Mouse (Mus musculus): ENCODE results near the gene Crhr2. TPM values are rescaled to one million over a fixed set of nuclear protein-coding genes. Genes with fewer than 3 reads are reported as not detected.
A peak's percentile ranks its signal among the peaks of the same experiment; 100 is the strongest.

Gene Crhr2
- polyA plus RNA-seq (2014; fragmentation: Nextera tagmentation; extraction: Ambion mirVana), result not detected in 2 replicates

DNA sequence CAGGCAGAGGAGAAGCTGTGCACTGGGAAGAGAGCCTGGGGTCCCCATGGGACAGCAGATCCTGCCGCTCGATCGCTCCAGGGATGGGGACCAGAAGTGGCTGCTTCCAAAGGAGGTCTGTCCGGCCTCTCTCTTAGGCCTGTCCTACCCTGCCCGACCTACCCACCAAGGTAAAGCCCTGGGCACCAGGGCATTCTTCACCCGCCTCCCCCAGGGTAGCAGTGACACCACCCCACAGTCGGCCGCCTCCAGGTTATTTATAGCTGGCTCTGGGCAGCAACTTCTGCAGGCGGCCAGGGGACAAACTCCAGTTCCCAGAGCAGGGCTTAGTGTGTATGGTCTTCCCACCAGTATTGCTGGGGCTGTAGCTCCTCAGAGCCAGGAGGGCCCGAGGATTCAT is at the start of gene Crhr2:
Crhr2 (minus strand) TSS at position 223 of the 400 bp plus-strand sequence.
- Histone ChIP-seq H3K4me1 (ENCODE audit: control insufficient read depth, insufficient read depth, low read length) (no peaks in the 10 kb centered on the region), H3K4me3 (ENCODE audit: low read depth, low read length) (no peak within 1 kb of the TSS), H3K9ac (ENCODE audit: low read length) (no peak within 1 kb of the TSS), H3K27ac (replicated peaks; ENCODE audit: low read depth, low read length) (no peak within 1 kb of the TSS), H3K9me3 (ENCODE audit: control insufficient read depth, low read length) (no peaks in the 10 kb centered on the region), H3K4me2 (ENCODE audit: low read depth, severe bottlenecking) (no peak within 1 kb of the TSS), H3K27me3 (ENCODE audit: control insufficient read depth, insufficient read depth, low read length) (no peaks in the 10 kb centered on the region), H3K36me3 (ENCODE audit: control insufficient read depth, insufficient read depth, low read length) (no peaks in the 10 kb centered on the region)
- DNase-seq (ENCODE audit: low spot score) (no peak), ATAC-seq (ENCODE audit: insufficient number of reproducible peaks, low FRiP score, low TSS enrichment, low read depth) (no peak)
- 59% methylated on average over 10 of the region's 10 CpGs for WGBS

GRCm38 (mm10) chr6:55179560-55179959 is 46.7 kb upstream of the Crhr2 start:
- no peak for DNase-seq (ENCODE audit: low spot score)
- 85% methylated on average over 7 of the region's 7 CpGs for WGBS
- H3K27me3 ChIP-seq (ENCODE audit: control insufficient read depth, insufficient read depth, low read length), result no peaks in the 10 kb centered on the region
- H3K4me2 ChIP-seq (ENCODE audit: low read depth, severe bottlenecking), result no peak overlapping the region
- no peak overlapping the region for H3K9ac ChIP-seq (ENCODE audit: low read length)
- no peaks in the 10 kb centered on the region for H3K36me3 ChIP-seq (ENCODE audit: control insufficient read depth, insufficient read depth, low read length)
- no peak overlapping the region for H3K27ac ChIP-seq (replicated peaks; ENCODE audit: low read depth, low read length)
- no peaks in the 10 kb centered on the region for H3K9me3 ChIP-seq (ENCODE audit: control insufficient read depth, low read length)
- no peaks in the 10 kb centered on the region for H3K4me1 ChIP-seq (ENCODE audit: control insufficient read depth, insufficient read depth, low read length)
- no peak for ATAC-seq (ENCODE audit: insufficient number of reproducible peaks, low FRiP score, low TSS enrichment, low read depth)
- no peak overlapping the region for H3K4me3 ChIP-seq (ENCODE audit: low read depth, low read length)

DNA sequence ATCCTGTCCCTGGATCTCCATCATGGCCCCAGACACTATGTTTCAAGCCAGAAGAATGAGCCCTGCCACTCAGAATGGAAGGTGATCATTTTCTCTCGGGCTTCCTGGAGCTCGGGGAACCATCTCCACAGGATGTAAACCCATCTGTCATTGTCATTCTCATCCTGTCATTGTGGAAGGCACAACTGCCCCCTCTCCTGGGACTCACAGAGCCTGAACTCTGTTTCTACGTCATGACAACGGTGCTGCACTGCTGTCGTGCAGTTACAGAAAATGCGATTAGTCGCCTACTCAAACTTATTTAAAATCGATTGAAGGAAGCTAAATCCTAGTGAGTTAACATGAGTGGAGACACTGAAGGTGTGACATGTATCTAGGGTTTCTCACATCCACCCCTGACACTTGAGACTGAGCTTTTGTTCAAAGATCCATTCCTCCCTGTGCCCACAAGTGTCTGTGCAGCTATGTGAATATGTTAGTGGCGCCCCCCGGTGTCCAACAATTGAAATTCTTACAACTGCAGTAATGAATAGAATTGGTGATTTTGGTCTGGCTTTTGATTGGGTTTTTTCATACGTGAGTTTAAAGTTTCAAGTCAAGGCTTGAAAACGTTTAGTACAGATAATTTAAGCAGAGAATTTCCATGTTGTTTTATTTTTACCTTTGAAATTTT is 44.4 kb upstream of the Crhr2 start:
- Histone ChIP-seq H3K4me2 (ENCODE audit: low read depth, severe bottlenecking) (no peak overlapping the region), H3K4me1 (ENCODE audit: control insufficient read depth, insufficient read depth, low read length) (0 out of 2 replicates have a peak, but pooled peaks cover 1% of the 10 kb centered on the region), H3K9ac (ENCODE audit: low read length) (no peak overlapping the region), H3K4me3 (ENCODE audit: low read depth, low read length) (no peak overlapping the region), H3K27me3 (ENCODE audit: control insufficient read depth, insufficient read depth, low read length) (no peaks in the 10 kb centered on the region), H3K9me3 (ENCODE audit: control insufficient read depth, low read length) (no peaks in the 10 kb centered on the region), H3K27ac (replicated peaks; ENCODE audit: low read depth, low read length) (no peak overlapping the region), H3K36me3 (ENCODE audit: control insufficient read depth, insufficient read depth, low read length) (no peaks in the 10 kb centered on the region)
- 46% methylated on average over 12 of the region's 12 CpGs for WGBS
- DNase-seq (ENCODE audit: low spot score) (peak; percentile 36), ATAC-seq (ENCODE audit: insufficient number of reproducible peaks, low FRiP score, low TSS enrichment, low read depth) (no peak)

GRCm38 (mm10) chr6:55175892-55176291 is 43.1 kb upstream of the Crhr2 start:
- Histone ChIP-seq H3K9me3 (ENCODE audit: control insufficient read depth, low read length) (no peaks in the 10 kb centered on the region), H3K27ac (replicated peaks; ENCODE audit: low read depth, low read length) (no peak overlapping the region), H3K36me3 (ENCODE audit: control insufficient read depth, insufficient read depth, low read length) (no peaks in the 10 kb centered on the region), H3K27me3 (ENCODE audit: control insufficient read depth, insufficient read depth, low read length) (no peaks in the 10 kb centered on the region), H3K9ac (ENCODE audit: low read length) (no peak overlapping the region), H3K4me3 (ENCODE audit: low read depth, low read length) (no peak overlapping the region), H3K4me2 (ENCODE audit: low read depth, severe bottlenecking) (no peak overlapping the region), H3K4me1 (ENCODE audit: control insufficient read depth, insufficient read depth, low read length) (0 out of 2 replicates have a peak, but pooled peaks cover 3% of the 10 kb centered on the region)
- no peak for ATAC-seq (ENCODE audit: insufficient number of reproducible peaks, low FRiP score, low TSS enrichment, low read depth)
- 50% methylated on average over 5 of the region's 5 CpGs for WGBS
- DNase-seq (ENCODE audit: low spot score), result no peak

DNA sequence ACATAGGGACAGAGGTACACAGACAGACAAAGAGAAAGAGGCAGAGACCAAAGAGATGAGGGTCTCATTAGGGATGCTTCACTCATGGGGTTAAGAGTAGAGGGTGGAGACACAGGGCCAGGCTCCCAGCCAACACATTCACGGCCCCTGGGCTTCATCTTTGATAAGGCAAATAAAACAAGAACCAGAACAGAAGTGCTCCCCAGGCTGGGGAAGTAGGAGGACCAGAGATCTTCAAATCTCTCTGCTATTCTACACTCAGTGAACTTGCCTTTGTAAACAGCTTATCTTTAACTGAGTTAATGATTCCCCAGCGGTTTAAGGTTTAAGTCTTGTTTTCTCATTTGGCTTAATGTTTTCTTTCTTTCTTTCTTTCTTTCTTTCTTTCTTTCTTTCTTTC is 42.6 kb upstream of the Crhr2 start:
- Histone ChIP-seq H3K9me3 (ENCODE audit: control insufficient read depth, low read length) (no peaks in the 10 kb centered on the region), H3K4me1 (ENCODE audit: control insufficient read depth, insufficient read depth, low read length) (0 out of 2 replicates have a peak, but pooled peaks cover 3% of the 10 kb centered on the region), H3K4me3 (ENCODE audit: low read depth, low read length) (no peak overlapping the region), H3K4me2 (ENCODE audit: low read depth, severe bottlenecking) (no peak overlapping the region), H3K27me3 (ENCODE audit: control insufficient read depth, insufficient read depth, low read length) (no peaks in the 10 kb centered on the region), H3K9ac (ENCODE audit: low read length) (no peak overlapping the region), H3K36me3 (ENCODE audit: control insufficient read depth, insufficient read depth, low read length) (no peaks in the 10 kb centered on the region), H3K27ac (replicated peaks; ENCODE audit: low read depth, low read length) (no peak overlapping the region)
- no peak for DNase-seq (ENCODE audit: low spot score)
- WGBS, result 61% methylated on average over 2 of the region's 2 CpGs
- no peak for ATAC-seq (ENCODE audit: insufficient number of reproducible peaks, low FRiP score, low TSS enrichment, low read depth)

DNA sequence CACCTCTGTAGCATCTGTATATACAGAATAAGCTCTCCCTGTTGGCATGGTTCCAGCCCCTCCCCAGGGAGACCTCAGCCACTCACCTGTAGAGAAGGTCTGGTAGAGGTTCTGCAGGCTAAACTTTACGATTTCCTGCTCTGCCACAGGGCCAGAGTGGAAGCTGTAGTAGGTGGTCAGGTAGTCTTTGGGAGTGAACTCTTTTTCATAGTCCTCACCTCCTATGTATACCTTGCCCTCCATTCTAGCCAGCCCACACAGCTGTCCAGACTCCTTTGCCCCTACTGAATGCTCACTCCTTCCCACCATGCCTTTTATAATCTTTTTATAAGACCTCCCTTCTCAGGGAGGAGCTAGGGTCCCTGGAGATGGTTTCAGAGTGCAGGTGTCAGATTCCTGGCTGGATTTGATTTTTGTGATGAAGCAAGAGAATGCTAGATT is 41.9 kb upstream of the Crhr2 start, which contains the start of gene Inmt:
Inmt (minus strand) TSS at position 303 of the 441 bp plus-strand sequence.
- Histone ChIP-seq H3K27me3 (ENCODE audit: control insufficient read depth, insufficient read depth, low read length) (no peaks in the 10 kb centered on the region), H3K9ac (ENCODE audit: low read length) (no peak within 1 kb of the TSS), H3K4me3 (ENCODE audit: low read depth, low read length) (no peak within 1 kb of the TSS), H3K36me3 (ENCODE audit: control insufficient read depth, insufficient read depth, low read length) (no peaks in the 10 kb centered on the region), H3K27ac (replicated peaks; ENCODE audit: low read depth, low read length) (no peak within 1 kb of the TSS), H3K4me1 (ENCODE audit: control insufficient read depth, insufficient read depth, low read length) (0 out of 2 replicates have a peak, but pooled peaks cover 3% of the 10 kb centered on the region), H3K9me3 (ENCODE audit: control insufficient read depth, low read length) (no peaks in the 10 kb centered on the region), H3K4me2 (ENCODE audit: low read depth, severe bottlenecking) (no peak within 1 kb of the TSS)
- ATAC-seq (ENCODE audit: insufficient number of reproducible peaks, low FRiP score, low TSS enrichment, low read depth) (no peak), DNase-seq (ENCODE audit: low spot score) (no peak)
- 50% methylated on average over 1 of the region's 1 CpGs for WGBS

- DNase-seq (ENCODE audit: low spot score) (no peak), ATAC-seq (ENCODE audit: insufficient number of reproducible peaks, low FRiP score, low TSS enrichment, low read depth) (no peak)
- no peak overlapping the region for H3K9ac ChIP-seq (ENCODE audit: low read length)
- 0 out of 2 replicates have a peak, but pooled peaks cover 3% of the 10 kb centered on the region for H3K4me1 ChIP-seq (ENCODE audit: control insufficient read depth, insufficient read depth, low read length)
- H3K27ac ChIP-seq (replicated peaks; ENCODE audit: low read depth, low read length), result no peak overlapping the region
- WGBS, result 35% methylated on average over 3 of the region's 3 CpGs
- no peak overlapping the region for H3K4me2 ChIP-seq (ENCODE audit: low read depth, severe bottlenecking)
- no peak overlapping the region for H3K4me3 ChIP-seq (ENCODE audit: low read depth, low read length)
- H3K27me3 ChIP-seq (ENCODE audit: control insufficient read depth, insufficient read depth, low read length), result no peaks in the 10 kb centered on the region
- H3K9me3 ChIP-seq (ENCODE audit: control insufficient read depth, low read length), result no peaks in the 10 kb centered on the region
- no peaks in the 10 kb centered on the region for H3K36me3 ChIP-seq (ENCODE audit: control insufficient read depth, insufficient read depth, low read length)
Measured at GRCm38 (mm10) chr6:55173941-55174349, 41.1 kb upstream of the Crhr2 start.

GRCm38 (mm10) chr6:55173171-55173570 is 40.4 kb upstream of the Crhr2 start:
- DNase-seq (ENCODE audit: low spot score), result no peak
- Histone ChIP-seq H3K27me3 (ENCODE audit: control insufficient read depth, insufficient read depth, low read length) (no peaks in the 10 kb centered on the region), H3K27ac (replicated peaks; ENCODE audit: low read depth, low read length) (no peak overlapping the region), H3K9me3 (ENCODE audit: control insufficient read depth, low read length) (no peaks in the 10 kb centered on the region), H3K4me1 (ENCODE audit: control insufficient read depth, insufficient read depth, low read length) (0 out of 2 replicates have a peak, but pooled peaks cover 3% of the 10 kb centered on the region), H3K4me3 (ENCODE audit: low read depth, low read length) (no peak overlapping the region), H3K9ac (ENCODE audit: low read length) (no peak overlapping the region), H3K36me3 (ENCODE audit: control insufficient read depth, insufficient read depth, low read length) (no peaks in the 10 kb centered on the region), H3K4me2 (ENCODE audit: low read depth, severe bottlenecking) (no peak overlapping the region)
- 72% methylated on average over 10 of the region's 10 CpGs for WGBS
- ATAC-seq (ENCODE audit: insufficient number of reproducible peaks, low FRiP score, low TSS enrichment, low read depth), result no peak

Data from limb, embryonic 11.5 days (tissue).